Comparison of ENCODE assay signal across 8 mouse cellular contexts in genomic region chr1:156204656-156205131, GRCm38 (mm10). TPM values are rescaled to one million over a fixed set of nuclear protein-coding genes. Genes with fewer than 3 reads are reported as not detected.
DNase-seq lines count a peak whose midpoint lies in the region; ATAC-seq and TF ChIP-seq lines count a peak whose summit lies in the region.

Fam163a (minus strand) TSS chr1:156205026.

- peak within 1 kb of the TSS; percentile 60 for H3K9ac ChIP-seq in hindbrain, embryonic 12.5 days

- H3K9me3 ChIP-seq in hindbrain, embryonic 12.5 days (replicated peaks) = no peaks in the 10 kb centered on the region

- H3K27me3 ChIP-seq in hindbrain, embryonic 12.5 days = peaks cover 53% of the 10 kb centered on the region

- peak within 1 kb of the TSS; percentile 36 for H3K4me3 ChIP-seq in brown adipose tissue, adult 24 weeks (ENCODE audit: insufficient read depth, low read depth, low read length)
- peak within 1 kb of the TSS; percentile 47 for H3K4me3 ChIP-seq in hindbrain, embryonic 12.5 days
- H3K4me3 ChIP-seq in olfactory bulb, adult 2 months (ENCODE audit: insufficient read depth, low read depth, low read length) = peak within 1 kb of the TSS; percentile 57

- DNase-seq in left cerebral cortex, adult 18-20 months (ENCODE audit: low spot score in 2 of 2) = peak; percentile 17 to 25
- DNase-seq in left cerebral cortex, adult 8-10 months (ENCODE audit: low spot score in 2 of 2) = no peak
- peak; percentile 13 to 40 for DNase-seq in left cerebral cortex, postnatal 36 days (ENCODE audit: low spot score in 2 of 2)
- no peak for DNase-seq in ovary, postnatal 14 days (ENCODE audit: low spot score)

- peaks cover 9% of the 10 kb centered on the region; the same call in 1 of the 2 replicates for H3K4me1 ChIP-seq in brown adipose tissue, adult 24 weeks (ENCODE audit: control insufficient read depth, insufficient read depth, insufficient read length, low read length)
- H3K4me1 ChIP-seq in hindbrain, embryonic 12.5 days = peaks cover 24% of the 10 kb centered on the region
- H3K4me1 ChIP-seq in olfactory bulb, adult 2 months (ENCODE audit: control insufficient read depth, insufficient read depth, low read length) = peaks cover 18% of the 10 kb centered on the region

- under 1% methylated on average over 44 of the region's 44 CpGs for WGBS in hindbrain, embryonic 12.5 days
- under 1% methylated on average over 40 of the region's 44 CpGs for WGBS in olfactory bulb, adult 2 months

- TF ChIP-seq POLR2A in olfactory bulb, adult 2 months (IDR thresholded peaks at IDR 0.05; ENCODE audit: insufficient read depth, low read depth, low read length) = no peak

- H3K4me2 ChIP-seq in hindbrain, embryonic 12.5 days (replicated peaks) = peak within 1 kb of the TSS; percentile 78

- no peak for TF ChIP-seq CTCF in olfactory bulb, adult 2 months (IDR thresholded peaks at IDR 0.05; ENCODE audit: insufficient read depth, low read depth, low read length)

- no peak within 1 kb of the TSS for H3K27ac ChIP-seq in brown adipose tissue, adult 24 weeks (replicated peaks; ENCODE audit: low read depth, low read length)
- no peak within 1 kb of the TSS for H3K27ac ChIP-seq in hindbrain, embryonic 12.5 days
- H3K27ac ChIP-seq in olfactory bulb, adult 2 months (ENCODE audit: insufficient read depth, low read depth, low read length) = peak within 1 kb of the TSS; percentile 13; the same call in 1 of the 2 replicates

- intact Hi-C loops in left cerebral cortex, postnatal 36 days (cut with DNase I) = no loop called here

- peak; percentile 83 for ATAC-seq in hindbrain, embryonic 12.5 days (ENCODE audit: low FRiP score)
- no peak for ATAC-seq in inflammation-experienced regulatory T-cells, adult 6 months

- no peaks in the 10 kb centered on the region for H3K36me3 ChIP-seq in hindbrain, embryonic 12.5 days

RNA-seq across cellular contexts. Expression of gene Fam163a, which starts in this region (rescaled TPM):
- 1 to 10 TPM; 5.7 to 7.7 TPM for total RNA-seq in left cerebral cortex, adult 18-20 months (2021)
- total RNA-seq in left cerebral cortex, adult 8-10 months (2022) = 1 to 10 TPM; 6.9 to 8.0 (median 7.4) TPM
- polyA plus RNA-seq in brown adipose tissue, adult 24 weeks (2012; ENCODE audit: insufficient read depth, insufficient read length, missing spikeins) = not detected in 2 replicates
- polyA plus RNA-seq in hindbrain, embryonic 12.5 days (2016; fragmentation: Nextera tagmentation; extraction: Ambion mirVana) = 6.4 and 7.9 TPM in 2 replicates
- total RNA-seq in left cerebral cortex, postnatal 36 days (2021) = 1 to 10 TPM; 8.1 to 8.9 TPM
- not detected in 2 replicates for polyA plus RNA-seq in olfactory bulb, adult 2 months (2012; ENCODE audit: insufficient read depth, insufficient read length, low replicate concordance, missing spikeins)
- polyA plus RNA-seq in inflammation-experienced regulatory T-cells, adult 6 months (2017; shearing (Covaris generic)) = not detected

Comparison
In these comparisons a context has a peak if more than half of its experiments do, and no peak if none do; other contexts are left out.
1. DNase-seq: peak in left cerebral cortex, adult 18-20 months (2 of 2) and left cerebral cortex, postnatal 36 days (2 of 2); none in left cerebral cortex, adult 8-10 months (0 of 2) and ovary, postnatal 14 days (single experiment).
2. Peak in every context shown above with its lines, with median percentiles within 50 percentile points of each other: H3K4me3 ChIP-seq.